Mouse (Mus musculus): ENCODE measurements around the gene Cwf19l2. TPM values are rescaled to one million over a fixed set of nuclear protein-coding genes. Genes with fewer than 3 reads are reported as not detected.
A peak's percentile ranks its signal among the peaks of the same experiment; 100 is the strongest.
"Not testable (repeated sequence)": the region's sequence is repeated elsewhere in the genome, so short reads cannot be mapped to it uniquely, and the experiment has no call there.

The Cwf19l2 gene
- total RNA-seq (2021) = 10 to 100 TPM; 18.0 to 27.6 TPM
- long read RNA-seq, experiment 1, full-length matches to known transcripts = 14 of 14 reads
- long read RNA-seq, experiment 1, partial matches to known transcripts = 0 of 14 reads
- long read RNA-seq, experiment 1, other reads (novel, unspliced or antisense) = 0 of 14 reads
- long read RNA-seq, experiment 2, full-length matches to known transcripts = 50 of 67 reads
- long read RNA-seq, experiment 2, partial matches to known transcripts = 13 of 67 reads
- long read RNA-seq, experiment 2, other reads (novel, unspliced or antisense) = 4 of 67 reads

DNA sequence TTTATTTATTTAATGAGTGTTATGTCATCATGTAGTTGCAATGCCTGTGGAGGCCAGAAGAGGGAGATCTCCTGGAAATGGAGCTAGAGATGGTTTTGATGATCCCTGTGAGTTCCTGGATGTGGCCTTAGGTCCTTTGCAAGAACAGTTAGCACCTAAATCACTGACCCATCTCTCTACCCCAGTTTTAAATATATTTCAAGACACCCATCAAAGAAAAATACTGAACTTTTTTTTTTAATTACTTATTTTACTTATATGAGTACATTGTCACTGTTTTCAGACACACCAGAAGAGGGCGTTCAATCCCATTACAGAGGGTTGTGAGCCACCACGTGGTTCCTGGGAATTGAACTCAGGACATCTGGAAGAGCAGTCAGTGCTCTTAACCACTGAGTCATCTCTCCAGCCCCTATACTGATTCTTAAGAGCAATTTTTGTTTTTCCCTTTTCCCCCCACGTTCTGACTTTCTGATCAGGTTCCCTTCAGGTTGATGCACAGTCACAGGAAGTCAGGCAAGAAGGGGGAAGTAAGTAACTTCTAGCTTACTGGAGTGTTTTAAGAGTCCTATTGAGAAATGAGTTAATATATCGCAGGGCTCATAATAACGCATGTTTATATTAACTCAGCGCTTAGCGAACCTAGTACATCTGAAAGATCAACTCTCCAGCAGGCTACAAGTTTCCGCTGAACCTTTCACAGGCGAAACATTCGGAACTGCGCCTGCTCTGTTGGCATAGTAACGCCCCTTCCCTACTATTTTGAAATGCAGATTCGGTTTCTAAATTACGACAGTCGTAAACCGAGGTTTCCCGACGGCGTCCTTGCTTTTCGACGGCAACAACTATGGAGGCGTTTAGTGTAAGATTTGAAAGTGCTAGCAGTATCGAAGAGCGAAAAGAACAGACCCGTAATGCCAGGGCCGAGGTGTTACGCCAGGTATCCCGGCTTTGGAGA is at the start of gene Cwf19l2:
Gene Cwf19l2 (plus strand): TSS at position 342 of the 958 bp plus-strand sequence.
- DNase-seq (ENCODE audit: low spot score in 2 of 2) = peak; percentile 54 to 72

- not testable (repeated sequence) for DNase-seq (ENCODE audit: low spot score in 2 of 2)
Measured at GRCm38 (mm10) chr9:3376323-3376722, 27.1 kb upstream of the Cwf19l2 start.

GRCm38 (mm10) chr9:3404372-3404771 is 980 bp downstream of the Cwf19l2 start:
- peak in 1 of 2 experiments; percentile 17 for DNase-seq (ENCODE audit: low spot score in 2 of 2)

DNA sequence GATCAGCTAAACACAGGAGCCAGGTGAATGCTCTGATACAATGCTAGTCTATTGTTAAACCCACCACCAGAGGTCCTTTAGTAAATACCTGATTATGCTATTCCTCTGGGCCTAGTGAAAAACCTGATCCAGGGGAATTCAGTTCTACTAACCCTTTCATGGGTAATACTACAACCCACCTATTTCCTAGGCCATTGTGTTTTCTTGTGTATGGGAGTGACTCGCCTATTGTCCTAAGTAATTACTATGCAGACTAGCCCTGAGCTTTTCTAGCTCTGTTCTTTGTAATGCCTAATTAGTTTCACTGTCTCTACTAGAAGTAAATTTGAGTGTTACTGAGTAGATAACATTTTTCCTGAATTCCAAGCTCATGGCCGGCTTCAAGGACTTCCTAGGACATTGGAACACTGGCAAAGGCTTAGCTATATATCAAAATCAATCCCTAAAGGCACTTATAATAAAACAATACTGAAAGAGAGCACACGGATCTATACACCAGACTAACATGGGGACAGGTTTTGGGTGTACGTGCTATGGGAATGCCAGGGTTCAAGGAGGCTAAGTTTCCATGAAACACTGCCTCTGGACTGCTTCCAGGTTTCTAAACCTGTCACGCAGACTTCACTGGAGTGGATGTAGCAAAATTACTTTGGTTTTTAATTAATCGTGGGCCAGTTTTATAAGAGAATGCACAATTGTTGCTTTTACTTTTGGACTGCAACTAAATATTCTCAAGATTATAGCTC is 36.3 kb downstream of the Cwf19l2 start:
- not testable (repeated sequence) for DNase-seq (ENCODE audit: low spot score in 2 of 2)

DNA sequence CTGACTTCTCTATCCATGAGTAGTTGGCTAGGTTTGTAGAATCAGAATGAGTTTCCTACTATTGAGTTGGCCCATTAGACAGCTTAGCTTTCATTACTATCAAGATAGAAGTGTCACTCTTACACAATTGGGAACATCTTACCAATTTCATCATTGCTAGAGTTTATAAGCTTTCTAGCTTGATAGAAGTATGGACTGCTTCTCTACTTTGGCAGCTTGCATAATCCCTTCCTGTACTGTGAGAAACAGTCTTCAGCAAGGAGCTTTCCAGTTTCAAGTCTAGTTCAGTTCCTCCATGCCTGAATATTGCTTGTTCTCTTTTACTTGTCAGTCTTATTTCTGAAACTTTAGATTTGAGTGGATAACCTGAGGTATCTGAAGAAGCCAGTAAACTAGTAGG is 68.5 kb downstream of the Cwf19l2 start:
- no peak for DNase-seq (ENCODE audit: low spot score in 2 of 2)

DNA sequence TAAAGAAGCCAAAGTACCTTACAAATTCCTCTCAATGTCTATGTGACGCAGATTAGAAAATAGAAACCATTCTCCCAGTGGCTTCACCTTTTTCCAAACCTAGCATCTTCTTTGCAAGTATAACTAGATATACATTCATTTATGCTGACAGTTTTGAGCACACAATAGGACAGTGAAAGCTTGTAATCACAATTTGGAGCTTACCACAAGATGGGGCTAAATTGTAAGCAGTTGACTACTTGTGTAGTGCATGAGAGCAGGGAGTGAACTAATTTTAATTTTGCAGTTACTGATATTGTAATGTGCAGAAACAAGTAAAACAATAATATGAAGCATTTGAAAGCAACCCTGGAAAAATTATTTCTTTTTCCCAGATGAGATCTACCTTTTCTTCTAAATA is 115.3 kb downstream of the Cwf19l2 start:
- no peak for DNase-seq (ENCODE audit: low spot score in 2 of 2)

GRCm38 (mm10) chr9:3519178-3519577 is 115.8 kb downstream of the Cwf19l2 start:
- no peak for DNase-seq (ENCODE audit: low spot score in 2 of 2)

DNA sequence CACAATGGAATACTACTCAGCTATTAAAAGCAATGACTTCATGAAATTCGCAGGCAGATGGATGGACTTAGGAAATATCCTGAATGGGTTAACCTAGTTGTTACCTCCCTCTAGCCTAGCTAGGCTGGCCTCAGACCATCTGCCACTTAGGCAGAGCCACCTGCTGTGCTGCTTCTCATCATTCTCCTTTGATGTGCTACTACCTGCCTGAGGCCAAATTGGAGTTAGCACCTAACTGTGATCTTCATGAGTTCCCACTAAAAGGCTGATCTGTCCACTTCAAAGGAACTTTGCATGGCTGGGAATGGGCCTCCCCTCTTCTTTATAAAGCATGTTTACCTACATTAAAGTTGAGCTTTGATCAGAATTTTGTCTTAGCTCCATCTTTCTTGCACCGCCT is 117.6 kb downstream of the Cwf19l2 start:
- no peak for DNase-seq (ENCODE audit: low spot score in 2 of 2)

Other genes starting within 250 kb of the Cwf19l2 start
- gene Alkbh8, start 68.5 kb upstream of the Cwf19l2 start, total RNA-seq (2021) = 10 to 100 TPM; 17.7 to 23.1 TPM
- gene Gucy1a2, start 129.2 kb downstream of the Cwf19l2 start, total RNA-seq (2021) = 10 to 100 TPM in 1 of 2 experiments, 1 to 10 TPM in 1; 9.4 to 10.0 TPM

Data from adrenal gland, adult 18-20 months (tissue).